Mouse (Mus musculus): ENCODE results near the gene Spert. TPM values are rescaled to one million over a fixed set of nuclear protein-coding genes. Genes with fewer than 3 reads are reported as not detected.
A peak's percentile ranks its signal among the peaks of the same experiment; 100 is the strongest.

The Spert gene
- not detected in 2 replicates for polyA plus RNA-seq (2015; fragmentation: Nextera tagmentation; extraction: Ambion mirVana)

DNA sequence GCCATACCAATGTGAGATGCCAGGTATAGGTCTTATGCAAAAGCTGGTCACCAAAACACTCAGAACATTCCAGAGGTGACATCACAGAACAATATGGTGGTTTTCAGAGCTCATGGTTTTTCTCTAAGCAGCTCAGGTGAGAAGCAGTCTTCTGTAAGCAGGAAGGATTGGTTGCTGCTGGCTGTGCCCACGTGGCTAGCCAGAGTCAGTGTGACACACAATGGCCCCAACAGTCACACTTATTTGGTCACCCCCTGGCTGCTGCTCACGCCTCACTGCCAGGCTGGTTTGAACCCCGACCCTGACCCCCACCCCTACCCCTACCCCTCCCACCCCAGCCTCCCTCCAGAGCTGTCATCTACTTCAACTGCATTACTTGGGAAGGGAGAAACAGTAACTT lies at the start of gene Spert:
Gene Spert, minus strand, starts transcription at position 139 of the 400 bp plus-strand sequence.
- WGBS, result 53% methylated on average over 3 of the region's 3 CpGs
- H3K9me3 ChIP-seq (replicated peaks; ENCODE audit: low read length), result no peaks in the 10 kb centered on the region
- no peak for DNase-seq (ENCODE audit: low spot score)
- no peak within 1 kb of the TSS for H3K4me3 ChIP-seq (replicated peaks; ENCODE audit: low read depth, low read length)
- no peak for ATAC-seq (replicated peaks; ENCODE audit: low FRiP score, low read depth)
- H3K27me3 ChIP-seq (ENCODE audit: insufficient read depth, low read length), result no peaks in the 10 kb centered on the region
- H3K4me1 ChIP-seq (replicated peaks; ENCODE audit: insufficient read depth, low read length), result no peaks in the 10 kb centered on the region
- H3K36me3 ChIP-seq (ENCODE audit: insufficient read depth, low read length), result no peaks in the 10 kb centered on the region
- no peak within 1 kb of the TSS for H3K9ac ChIP-seq (ENCODE audit: low read depth, low read length)
- H3K4me2 ChIP-seq (ENCODE audit: low read length), result no peak within 1 kb of the TSS
- H3K27ac ChIP-seq, result no peak within 1 kb of the TSS
- no peak for TF ChIP-seq CTCF (IDR thresholded peaks at IDR 0.05; ENCODE audit: low read depth)

DNA sequence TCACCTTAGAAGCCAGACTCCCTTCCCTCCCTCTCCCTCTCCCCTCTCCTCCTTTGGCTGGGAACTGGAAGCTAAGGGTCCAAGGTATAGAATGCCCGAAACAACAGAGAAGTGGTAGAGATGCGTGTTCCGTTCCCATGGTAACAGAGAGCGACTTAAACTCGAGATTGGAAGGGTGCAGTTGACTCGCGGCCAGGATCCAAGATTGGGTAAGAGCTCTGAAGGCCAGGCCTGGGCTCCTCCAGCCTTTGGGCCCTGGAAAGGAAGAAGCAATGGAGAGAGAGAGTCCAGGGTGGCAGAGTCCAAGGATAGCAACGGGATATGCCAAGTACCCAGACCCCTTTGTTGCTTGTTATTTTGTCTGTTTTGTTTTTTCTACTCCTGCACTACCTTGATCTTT lies 49.2 kb upstream of the Spert start, which contains the start of gene Erich6b:
Gene Erich6b, plus strand, starts transcription at position 180 of the 400 bp plus-strand sequence.
- no peaks in the 10 kb centered on the region for H3K9me3 ChIP-seq (replicated peaks; ENCODE audit: low read length)
- no peak within 1 kb of the TSS for H3K4me3 ChIP-seq (replicated peaks; ENCODE audit: low read depth, low read length)
- no peaks in the 10 kb centered on the region for H3K27me3 ChIP-seq (ENCODE audit: insufficient read depth, low read length)
- ATAC-seq (replicated peaks; ENCODE audit: low FRiP score, low read depth) (no peak), DNase-seq (ENCODE audit: low spot score) (no peak)
- no peak for TF ChIP-seq CTCF (IDR thresholded peaks at IDR 0.05; ENCODE audit: low read depth)
- no peak within 1 kb of the TSS for H3K27ac ChIP-seq
- no peak within 1 kb of the TSS for H3K9ac ChIP-seq (ENCODE audit: low read depth, low read length)
- H3K4me2 ChIP-seq (ENCODE audit: low read length), result no peak within 1 kb of the TSS
- WGBS, result 80% methylated on average over 8 of the region's 8 CpGs
- H3K4me1 ChIP-seq (replicated peaks; ENCODE audit: insufficient read depth, low read length), result no peaks in the 10 kb centered on the region
- H3K36me3 ChIP-seq (ENCODE audit: insufficient read depth, low read length), result no peaks in the 10 kb centered on the region

DNA sequence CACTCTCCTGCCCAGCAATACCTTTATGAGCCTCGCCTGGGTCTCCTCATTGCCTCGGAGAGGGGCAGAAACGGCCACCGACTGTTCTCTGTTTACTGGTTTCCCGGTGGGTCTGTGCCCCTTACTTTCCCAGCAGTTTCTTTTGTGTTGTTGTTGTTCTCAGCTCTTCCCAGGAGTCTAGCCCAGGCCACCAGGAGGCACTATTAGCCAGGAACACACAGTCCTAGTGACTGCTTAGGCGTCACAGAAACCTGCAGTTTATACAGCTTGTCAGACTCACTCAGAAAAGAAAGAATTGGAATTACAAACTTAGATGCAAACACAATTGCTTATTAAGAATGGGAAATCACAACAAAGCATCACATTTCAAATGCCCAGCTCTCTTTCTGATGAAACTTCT lies 48.5 kb upstream of the Spert start:
- DNase-seq (ENCODE audit: low spot score) (no peak), ATAC-seq (replicated peaks; ENCODE audit: low FRiP score, low read depth) (no peak)
- Histone ChIP-seq H3K9me3 (replicated peaks; ENCODE audit: low read length) (no peaks in the 10 kb centered on the region), H3K27me3 (ENCODE audit: insufficient read depth, low read length) (no peaks in the 10 kb centered on the region), H3K27ac (no peak overlapping the region), H3K4me3 (replicated peaks; ENCODE audit: low read depth, low read length) (no peak overlapping the region), H3K36me3 (ENCODE audit: insufficient read depth, low read length) (no peaks in the 10 kb centered on the region), H3K4me2 (ENCODE audit: low read length) (no peak overlapping the region), H3K9ac (ENCODE audit: low read depth, low read length) (no peak overlapping the region), H3K4me1 (replicated peaks; ENCODE audit: insufficient read depth, low read length) (no peaks in the 10 kb centered on the region)
- peak; percentile 61 for TF ChIP-seq CTCF (IDR thresholded peaks at IDR 0.05; ENCODE audit: low read depth)
- WGBS, result 77% methylated on average over 6 of the region's 6 CpGs

DNA sequence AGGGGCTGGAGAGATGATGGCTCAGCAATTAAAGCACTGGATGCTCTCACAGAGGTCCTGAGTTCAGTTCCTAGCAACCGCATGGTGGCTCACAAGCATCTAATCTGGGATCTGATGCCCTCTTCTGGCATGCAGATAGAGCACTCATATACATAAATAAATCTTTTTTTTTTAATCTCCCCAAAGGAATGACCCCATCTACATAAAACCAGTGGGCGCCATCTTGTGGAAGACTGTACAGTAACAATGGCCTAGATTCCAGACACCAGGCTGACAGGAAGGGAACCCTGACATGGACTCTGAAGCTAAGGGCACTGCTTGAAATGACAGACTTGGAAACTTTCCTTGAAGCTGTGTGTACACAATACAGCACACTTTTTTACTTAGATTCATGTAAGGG lies 47.9 kb upstream of the Spert start:
- H3K27me3 ChIP-seq (ENCODE audit: insufficient read depth, low read length), result no peaks in the 10 kb centered on the region
- H3K27ac ChIP-seq, result no peak overlapping the region
- H3K4me2 ChIP-seq (ENCODE audit: low read length), result no peak overlapping the region
- TF ChIP-seq CTCF (IDR thresholded peaks at IDR 0.05; ENCODE audit: low read depth), result peak; percentile 58
- 93% methylated on average over 2 of the region's 2 CpGs for WGBS
- DNase-seq (ENCODE audit: low spot score), result peak; percentile 62
- H3K4me1 ChIP-seq (replicated peaks; ENCODE audit: insufficient read depth, low read length), result 0 out of 2 replicates have a peak, but pooled peaks cover 2% of the 10 kb centered on the region
- H3K4me3 ChIP-seq (replicated peaks; ENCODE audit: low read depth, low read length), result no peak overlapping the region
- H3K9ac ChIP-seq (ENCODE audit: low read depth, low read length), result no peak overlapping the region
- H3K36me3 ChIP-seq (ENCODE audit: insufficient read depth, low read length), result no peaks in the 10 kb centered on the region
- H3K9me3 ChIP-seq (replicated peaks; ENCODE audit: low read length), result no peaks in the 10 kb centered on the region
- no peak for ATAC-seq (replicated peaks; ENCODE audit: low FRiP score, low read depth)

DNA sequence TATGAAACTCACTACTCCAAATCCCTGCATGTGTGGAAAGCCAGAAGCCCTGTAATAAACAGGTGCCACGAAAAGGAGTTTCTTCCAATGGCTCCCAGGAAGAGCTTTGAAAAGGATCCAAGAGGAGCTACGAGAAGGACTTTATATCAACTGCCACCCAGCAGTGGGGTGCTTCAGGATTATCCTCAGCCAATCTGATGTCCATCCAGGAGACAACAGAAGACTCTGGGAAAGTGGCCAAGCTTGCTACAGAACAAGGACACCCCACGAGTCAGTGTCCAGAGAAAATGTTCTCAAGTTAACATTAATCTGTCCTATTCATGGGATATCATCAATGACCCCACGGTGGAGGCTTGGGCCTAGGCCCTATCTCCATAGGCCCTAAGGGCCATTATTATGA lies 44.7 kb upstream of the Spert start:
- no peak for ATAC-seq (replicated peaks; ENCODE audit: low FRiP score, low read depth)

DNA sequence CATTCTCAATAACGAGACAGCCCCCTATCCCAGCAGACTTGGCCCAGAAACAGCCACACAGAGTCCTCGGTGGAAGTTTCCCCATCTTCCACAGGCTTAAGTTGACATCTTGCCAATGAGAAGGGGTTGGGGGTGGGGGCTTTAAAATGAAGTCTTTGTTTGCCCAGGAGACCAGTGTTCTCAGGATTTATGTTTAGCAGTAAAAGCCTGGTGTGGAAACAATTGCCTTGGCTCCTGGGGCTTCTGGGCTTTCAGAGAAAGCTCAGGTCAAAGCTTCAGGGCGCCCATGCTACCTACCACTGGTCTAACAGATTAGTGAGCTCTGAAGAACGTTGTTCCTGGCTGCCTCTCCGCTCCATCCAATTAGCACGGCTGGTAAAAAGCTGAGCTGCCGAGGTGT lies 43.2 kb upstream of the Spert start:
- WGBS, result 51% methylated on average over 7 of the region's 7 CpGs
- Histone ChIP-seq H3K9ac (ENCODE audit: low read depth, low read length) (no peak overlapping the region), H3K4me1 (replicated peaks; ENCODE audit: insufficient read depth, low read length) (0 out of 2 replicates have a peak, but pooled peaks cover 3% of the 10 kb centered on the region), H3K4me2 (ENCODE audit: low read length) (no peak overlapping the region), H3K4me3 (replicated peaks; ENCODE audit: low read depth, low read length) (no peak overlapping the region), H3K27ac (no peak overlapping the region), H3K36me3 (ENCODE audit: insufficient read depth, low read length) (no peaks in the 10 kb centered on the region), H3K9me3 (replicated peaks; ENCODE audit: low read length) (no peaks in the 10 kb centered on the region), H3K27me3 (ENCODE audit: insufficient read depth, low read length) (no peaks in the 10 kb centered on the region)
- no peak for DNase-seq (ENCODE audit: low spot score)
- TF ChIP-seq CTCF (IDR thresholded peaks at IDR 0.05; ENCODE audit: low read depth), result no peak
- ATAC-seq (replicated peaks; ENCODE audit: low FRiP score, low read depth), result no peak

More for the DNA sequence above, 44.7 kb upstream of the Spert start:
- Histone ChIP-seq H3K27ac (no peak overlapping the region), H3K4me2 (ENCODE audit: low read length) (no peak overlapping the region), H3K9ac (ENCODE audit: low read depth, low read length) (no peak overlapping the region), H3K4me1 (replicated peaks; ENCODE audit: insufficient read depth, low read length) (0 out of 2 replicates have a peak, but pooled peaks cover 3% of the 10 kb centered on the region), H3K27me3 (ENCODE audit: insufficient read depth, low read length) (no peaks in the 10 kb centered on the region), H3K4me3 (replicated peaks; ENCODE audit: low read depth, low read length) (no peak overlapping the region), H3K9me3 (replicated peaks; ENCODE audit: low read length) (no peaks in the 10 kb centered on the region), H3K36me3 (ENCODE audit: insufficient read depth, low read length) (no peaks in the 10 kb centered on the region)
- WGBS, result 73% methylated on average over 4 of the region's 4 CpGs
- TF ChIP-seq CTCF (IDR thresholded peaks at IDR 0.05; ENCODE audit: low read depth), result no peak
- DNase-seq (ENCODE audit: low spot score), result no peak

DNA sequence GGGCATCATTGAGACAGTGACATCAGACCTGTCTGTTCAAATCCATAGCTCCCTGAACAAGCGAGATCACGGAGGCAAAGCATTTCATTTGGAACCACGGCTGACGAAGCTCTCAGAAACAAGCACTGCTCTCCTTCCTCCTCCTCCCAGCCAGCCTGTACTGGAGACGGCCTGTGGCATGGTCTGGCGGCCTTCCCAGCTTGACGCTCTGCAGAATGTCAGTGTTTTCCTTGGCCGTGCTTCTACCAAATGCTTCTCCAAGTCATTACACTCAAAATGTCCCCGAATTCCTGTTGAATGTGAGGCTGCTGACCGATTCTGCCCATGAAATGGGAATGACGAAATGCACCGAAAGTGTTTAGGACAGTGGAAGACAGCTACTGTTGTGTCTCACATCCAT lies 42.4 kb upstream of the Spert start:
- no peak overlapping the region for H3K4me2 ChIP-seq (ENCODE audit: low read length)
- WGBS, result 42% methylated on average over 12 of the region's 12 CpGs

More for the DNA sequence above, 42.4 kb upstream of the Spert start:
- DNase-seq (ENCODE audit: low spot score) (peak; percentile 66), ATAC-seq (replicated peaks; ENCODE audit: low FRiP score, low read depth) (no peak)
- H3K9ac ChIP-seq (ENCODE audit: low read depth, low read length), result no peak overlapping the region
- H3K27me3 ChIP-seq (ENCODE audit: insufficient read depth, low read length), result no peaks in the 10 kb centered on the region
- no peak for TF ChIP-seq CTCF (IDR thresholded peaks at IDR 0.05; ENCODE audit: low read depth)
- H3K4me3 ChIP-seq (replicated peaks; ENCODE audit: low read depth, low read length), result no peak overlapping the region
- H3K4me1 ChIP-seq (replicated peaks; ENCODE audit: insufficient read depth, low read length), result 0 out of 2 replicates have a peak, but pooled peaks cover 3% of the 10 kb centered on the region
- H3K9me3 ChIP-seq (replicated peaks; ENCODE audit: low read length), result no peaks in the 10 kb centered on the region
- no peak overlapping the region for H3K27ac ChIP-seq
- no peaks in the 10 kb centered on the region for H3K36me3 ChIP-seq (ENCODE audit: insufficient read depth, low read length)

All from kidney, postnatal 0 days (tissue).